Mouse (Mus musculus) CH12.LX (cell line): ENCODE data around the gene Errfi1. TPM values are rescaled to one million over a fixed set of nuclear protein-coding genes. Genes with fewer than 3 reads are reported as not detected.

Experiments used
- DNase-seq: peaks from one replicate; pipeline ENCODE4 v3.0.0-alpha.2; 2013; ENCODE audit errors: extremely low read depth
- H3K27ac ChIP-seq: 2 replicates; pipeline ENCODE4 v1.5.1; 2012; ENCODE audit warnings: low read depth, mild to moderate bottlenecking, control low read depth, moderate library complexity; ENCODE audit not compliant: insufficient read depth
- H3K27me3 ChIP-seq: replicated peaks from 2 replicates; pipeline ENCODE3; 2012; ENCODE audit warnings: inconsistent platforms
- H3K36me3 ChIP-seq, 2 experiments: replicated peaks in 1 of 2; 2 replicates each; pipeline versions ENCODE3 to v1.6.1; 2012; ENCODE audit warnings: inconsistent platforms in 1 of 2, low read length in 1 of 2, mild to moderate bottlenecking in 1 of 2, mixed read lengths in 1 of 2, moderate library complexity in 1 of 2; ENCODE audit not compliant: control insufficient read depth in 1 of 2, insufficient read depth in 1 of 2
- H3K4me1 ChIP-seq, 2 experiments: 2 replicates each; pipeline ENCODE4 v1.6.1; 2012; ENCODE audit warnings: inconsistent platforms in 1 of 2, moderate library complexity in 1 of 2; ENCODE audit not compliant: insufficient read depth in 2 of 2, control insufficient read depth in 1 of 2
- H3K4me2 ChIP-seq: 2 replicates; pipeline ENCODE4 v1.6.1; 2012; ENCODE audit warnings: low read depth, mild to moderate bottlenecking, control low read depth; ENCODE audit not compliant: poor library complexity, insufficient read depth, severe bottlenecking
- H3K4me3 ChIP-seq, 3 experiments: fragments of 150-350 bp in 1 of 3; sonication (generic) in 1 of 3; replicated peaks in 1 of 3; 2 replicates each; pipeline versions ENCODE3 to v1.5.1; 2011 to 2012; ENCODE audit warnings: low read depth in 2 of 3, low read length in 2 of 3, mild to moderate bottlenecking in 2 of 3, moderate library complexity in 2 of 3, control low read depth in 1 of 3, improper control_type of control experiment in 1 of 3, inconsistent platforms in 1 of 3, mixed read lengths in 1 of 3; ENCODE audit not compliant: poor library complexity in 1 of 3
- H3K79me2 ChIP-seq: replicated peaks from 2 replicates; pipeline ENCODE4 v1.6.1; 2012; ENCODE audit warnings: mild to moderate bottlenecking, moderate library complexity; ENCODE audit not compliant: control insufficient read depth, poor library complexity, insufficient read depth, severe bottlenecking; ENCODE audit errors: extremely low read depth
- H3K9ac ChIP-seq: 2 replicates; pipeline ENCODE4 v1.6.1; 2012; ENCODE audit warnings: low read depth, mild to moderate bottlenecking, control low read depth, moderate library complexity; ENCODE audit not compliant: insufficient read depth
- H3K9me3 ChIP-seq: replicated peaks from 2 replicates; pipeline ENCODE3; 2012; ENCODE audit warnings: low read length, inconsistent platforms, mixed read lengths
- BHLHE40 ChIP-seq: IDR thresholded peaks from 2 replicates; pipeline ENCODE4 v1.6.1; 2011; ENCODE audit warnings: mild to moderate bottlenecking, low read depth, low read length, improper control_type of control experiment
- CHD1 ChIP-seq: IDR thresholded peaks from 2 replicates; pipeline ENCODE4 v1.6.1; 2012; ENCODE audit warnings: low read depth, low read length, improper control_type of control experiment, inconsistent platforms
- CHD2 ChIP-seq: IDR thresholded peaks from 2 replicates; pipeline ENCODE4 v1.6.1; 2011; ENCODE audit warnings: low read length, improper control_type of control experiment
- CTCF ChIP-seq, 2 experiments: IDR thresholded peaks in 1 of 2; conservative IDR thresholded peaks in 1 of 2; 2 replicates each; pipeline ENCODE4 v1.5.1; 2011 to 2012; ENCODE audit warnings: low read depth in 2 of 2, low read length in 2 of 2, improper control_type of control experiment in 1 of 2, inconsistent platforms in 1 of 2, mild to moderate bottlenecking in 1 of 2, moderate library complexity in 1 of 2
- ELF1 ChIP-seq: IDR thresholded peaks from 2 replicates; pipeline ENCODE4 v1.6.1; 2014; ENCODE audit warnings: low read depth, mild to moderate bottlenecking, inconsistent platforms, low read length, improper control_type of control experiment
- EP300 ChIP-seq: IDR thresholded peaks from 2 replicates; pipeline ENCODE4 v1.6.1; 2011; ENCODE audit warnings: low read length, improper control_type of control experiment
- ETS1 ChIP-seq: conservative IDR thresholded peaks from 2 replicates; pipeline ENCODE4 v1.6.1; 2012; ENCODE audit warnings: low read depth, mild to moderate bottlenecking, inconsistent platforms, low read length, improper control_type of control experiment, moderate library complexity
- GABPA ChIP-seq: IDR thresholded peaks from 2 replicates; pipeline ENCODE4 v1.6.1; 2012; ENCODE audit warnings: low read depth, low read length, improper control_type of control experiment, inconsistent platforms; ENCODE audit not compliant: insufficient replicate concordance
- MAFK ChIP-seq: IDR thresholded peaks from 2 replicates; pipeline ENCODE4 v1.6.1; 2011; ENCODE audit warnings: low read length, improper control_type of control experiment; ENCODE audit not compliant: insufficient replicate concordance
- MEF2A ChIP-seq: IDR thresholded peaks from 2 replicates; pipeline ENCODE4 v1.6.1; 2014; ENCODE audit warnings: low read depth, mild to moderate bottlenecking, inconsistent platforms, low read length, improper control_type of control experiment, borderline replicate concordance
- MXI1 ChIP-seq: IDR thresholded peaks from 2 replicates; pipeline ENCODE4 v1.6.1; 2011; ENCODE audit warnings: mild to moderate bottlenecking, low read depth, low read length, improper control_type of control experiment
- NELFE ChIP-seq: IDR thresholded peaks from 2 replicates; pipeline ENCODE4 v1.6.1; 2011; ENCODE audit warnings: low read depth, low read length, improper control_type of control experiment
- PAX5 ChIP-seq: IDR thresholded peaks from 2 replicates; pipeline ENCODE4 v1.6.1; 2012; ENCODE audit warnings: low read length, inconsistent platforms, mixed read lengths
- POLR2A ChIP-seq: IDR thresholded peaks from 2 replicates; pipeline ENCODE4 v1.6.1; 2011; ENCODE audit warnings: low read depth, mild to moderate bottlenecking, improper control_type of control experiment, low read length
- RAD21 ChIP-seq: IDR thresholded peaks from 2 replicates; pipeline ENCODE4 v1.6.1; 2011; ENCODE audit warnings: low read depth, mild to moderate bottlenecking, low read length, improper control_type of control experiment, moderate library complexity
- RCOR1 ChIP-seq: conservative IDR thresholded peaks from 2 replicates; pipeline ENCODE4 v1.6.1; 2012; ENCODE audit warnings: low read depth, mild to moderate bottlenecking, inconsistent platforms, low read length, improper control_type of control experiment
- SIN3A ChIP-seq: IDR thresholded peaks from 2 replicates; pipeline ENCODE4 v1.6.1; 2012; ENCODE audit warnings: low read length, improper control_type of control experiment, inconsistent platforms
- TBP ChIP-seq: conservative IDR thresholded peaks from 2 replicates; pipeline ENCODE4 v1.6.1; 2011; ENCODE audit warnings: low read depth, low read length, improper control_type of control experiment
- UBTF ChIP-seq: IDR thresholded peaks from 2 replicates; pipeline ENCODE4 v1.6.1; 2012; ENCODE audit warnings: low read depth, mild to moderate bottlenecking, inconsistent platforms, low read length, improper control_type of control experiment, moderate library complexity
- USF1 ChIP-seq: IDR thresholded peaks from 2 replicates; pipeline ENCODE4 v1.6.1; 2014; ENCODE audit warnings: low read depth, mild to moderate bottlenecking, inconsistent platforms, low read length, improper control_type of control experiment
- ZMIZ1 ChIP-seq: IDR thresholded peaks from 2 replicates; pipeline ENCODE4 v1.6.1; 2012; ENCODE audit warnings: low read depth, mild to moderate bottlenecking, inconsistent platforms, low read length, improper control_type of control experiment
- dilution Hi-C: fragments of 300-500 bp; cut with MboI; formaldehyde crosslinking; loops from 2 replicates; pipeline ENCODE4 v1.14.3; 2020; ENCODE audit warnings: low sequenced_read_pairs; ENCODE audit not compliant: extremely low pct_unique_long_range_greater_than_20kb, extremely low pct_ligation_motif_present
- in situ Hi-C: fragments of 300-500 bp; cut with MboI; formaldehyde crosslinking; loops from 3 replicates; pipeline ENCODE4 v1.14.3; 2019; ENCODE audit warnings: low sequenced_read_pairs, low pct_ligation_motif_present, low pct_unique_long_range_greater_than_20kb, mixed read lengths
- polyA plus RNA-seq: library from polyadenylated mRNA; unstranded; fragments of >175 nt; gene quantifications from 2 replicates; pipeline ENCODE4 v1.2.1, GENCODE M21; 2012; ENCODE audit warnings: low read depth; ENCODE audit not compliant: insufficient read length
- total RNA-seq, 2 experiments: library from RNA; depleted of rRNA; stranded (reverse); fragments of 300-350 nt in 1 of 2; fragments of >200 nt in 1 of 2; gene quantifications; 2 replicates each; pipeline ENCODE4 v1.2.3; 2012 to 2014

Gene Errfi1
- total and polyA plus RNA-seq, 3 experiments: 0.08 to 0.28 (median 0.14) TPM

GRCm38 (mm10) chr4:150861161-150861560 is 7.4 kb downstream of the Errfi1 start:
- Histone ChIP-seq H3K79me2 (no peaks in the 10 kb centered on the region), H3K27ac (no peak overlapping the region), H3K4me2 (no peak overlapping the region), H3K27me3 (no peaks in the 10 kb centered on the region), H3K9ac (no peak overlapping the region), H3K36me3 (no peaks in the 10 kb centered on the region), H3K9me3 (no peaks in the 10 kb centered on the region), H3K4me3 (no peak overlapping the region), H3K4me1 (peaks cover 0 to 4% of the 10 kb centered on the region in 2 experiments; a peak in 1 of 4 replicates)
- dilution Hi-C loops (no loop called here), in situ Hi-C loops (loop anchor here (10.0 kb wide), 1 partner anchor 104 kb away; no protein-coding TSS in a partner anchor)
- DNase-seq: no peak
- TF ChIP-seq GABPA: no peak
- TF ChIP-seq TBP: no peak
- no peak for TF ChIP-seq USF1
- no peak for TF ChIP-seq MAFK
- TF ChIP-seq POLR2A: no peak
- no peak for TF ChIP-seq BHLHE40
- no peak for TF ChIP-seq MXI1
- TF ChIP-seq CHD1: no peak
- TF ChIP-seq ZMIZ1: no peak
- TF ChIP-seq SIN3A: no peak
- no peak for TF ChIP-seq CHD2
- TF ChIP-seq UBTF: no peak

- no peak overlapping the region for H3K4me3 ChIP-seq
- DNase-seq: no peak
- no peak overlapping the region for H3K27ac ChIP-seq
- H3K36me3 ChIP-seq: no peaks in the 10 kb centered on the region
- no peaks in the 10 kb centered on the region for H3K27me3 ChIP-seq
- dilution Hi-C loops: no loop called here
- H3K79me2 ChIP-seq: no peaks in the 10 kb centered on the region
- no peaks in the 10 kb centered on the region for H3K9me3 ChIP-seq
- TF ChIP-seq POLR2A: no peak
- no peak for TF ChIP-seq ETS1
- TF ChIP-seq NELFE: no peak
- TF ChIP-seq MEF2A: no peak
- no peak for TF ChIP-seq CHD2
- no peak for TF ChIP-seq RCOR1
- TF ChIP-seq CTCF (conservative IDR thresholded peaks at IDR 0.05 in 1 of 2, IDR thresholded peaks at IDR 0.05 in 1 of 2; ENCODE audit: low read depth in 2 of 2, low read length in 2 of 2): no peak
- TF ChIP-seq PAX5: no peak
- no peak for TF ChIP-seq ELF1
- TF ChIP-seq EP300: no peak
- TF ChIP-seq RAD21: no peak
- TF ChIP-seq MXI1: no peak
- TF ChIP-seq, all 38 proteins: peak for 0
- Histone ChIP-seq H3K4me1 (peaks cover 0 to 4% of the 10 kb centered on the region in 2 experiments; a peak in 1 of 4 replicates), H3K9ac (no peak overlapping the region), H3K4me2 (no peak overlapping the region)
- in situ Hi-C loops: loop anchor here (10.0 kb wide), 1 partner anchor 102 kb away; no protein-coding TSS in a partner anchor
These were observed 9.1 kb downstream of the Errfi1 start for GRCm38 (mm10) chr4:150862626-150863375.
